Mouse (Mus musculus): ENCODE data around the gene Chn2. TPM values are rescaled to one million over a fixed set of nuclear protein-coding genes. Genes with fewer than 3 reads are reported as not detected.

The Chn2 gene
- total and polyA plus RNA-seq, 3 experiments: not detected

DNA sequence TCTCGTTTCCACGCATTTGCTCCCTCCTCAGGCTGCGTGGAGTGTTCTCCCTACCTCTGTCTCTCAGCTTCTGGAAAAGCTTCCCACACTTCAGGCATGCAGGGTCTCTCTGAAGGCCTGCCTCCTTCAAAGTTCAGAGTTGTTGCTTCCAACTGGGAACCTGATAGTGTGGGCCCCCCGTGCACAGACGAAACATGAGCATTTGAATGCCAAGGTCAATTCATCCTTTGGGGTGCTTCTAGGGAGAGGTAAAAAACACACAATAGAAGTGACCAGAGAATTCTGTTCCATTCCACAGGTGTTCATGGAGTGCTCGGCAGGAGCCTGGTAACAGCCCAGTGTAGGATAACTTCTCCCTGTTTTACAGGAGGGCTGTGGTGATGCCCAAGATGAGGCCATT lies 44.7 kb downstream of the Chn2 start:
- H3K4me1 ChIP-seq (ENCODE audit: control insufficient read depth in 1 of 2, insufficient read depth in 2 of 2): peaks cover 1 to 16% of the 10 kb centered on the region in 2 experiments; a peak in 2 of 4 replicates
- in situ Hi-C loops (cut with MboI; ENCODE audit: low pct_ligation_motif_present, low pct_unique_long_range_greater_than_20kb, low sequenced_read_pairs): no loop called here

DNA sequence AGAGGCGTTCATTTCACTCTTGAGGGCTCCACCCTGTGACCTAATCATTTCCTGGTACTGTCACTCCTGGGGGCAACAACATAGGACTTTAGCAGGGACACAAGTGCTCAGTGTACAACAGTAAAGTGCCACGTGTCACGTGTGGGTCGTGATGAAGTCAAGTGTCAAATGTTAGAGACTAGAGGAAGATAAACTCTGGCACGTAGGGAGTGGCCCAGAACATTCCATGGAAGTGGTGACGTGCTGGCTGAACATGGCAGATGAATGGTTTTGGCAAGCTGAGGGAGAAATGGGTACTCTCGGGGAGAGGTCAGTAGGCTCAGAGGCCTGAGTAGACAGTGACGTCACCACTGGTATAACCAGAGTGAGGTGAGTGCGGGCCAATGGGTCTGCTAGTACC lies 45.7 kb downstream of the Chn2 start:
- Histone ChIP-seq H3K36me3 (replicated peaks in 1 of 2; ENCODE audit: control insufficient read depth in 1 of 2, insufficient read depth in 1 of 2, low read length in 1 of 2) (no peaks in the 10 kb centered on the region), H3K27ac (ENCODE audit: insufficient read depth, low read depth) (no peak overlapping the region), H3K4me1 (ENCODE audit: control insufficient read depth in 1 of 2, insufficient read depth in 2 of 2) (peaks cover 2 to 16% of the 10 kb centered on the region in 2 experiments; a peak in 2 of 4 replicates), H3K79me2 (replicated peaks; ENCODE audit: control insufficient read depth, extremely low read depth, insufficient read depth, poor library complexity, severe bottlenecking) (no peaks in the 10 kb centered on the region), H3K4me2 (ENCODE audit: insufficient read depth, low read depth, poor library complexity, severe bottlenecking) (no peak overlapping the region), H3K9ac (ENCODE audit: insufficient read depth, low read depth) (no peak overlapping the region), H3K27me3 (replicated peaks) (peaks cover 2% of the 10 kb centered on the region), H3K9me3 (replicated peaks; ENCODE audit: low read length) (no peaks in the 10 kb centered on the region), H3K4me3 (replicated peaks in 1 of 3; ENCODE audit: low read depth in 2 of 3, low read length in 2 of 3, poor library complexity in 1 of 3) (no peak overlapping the region)
- dilution Hi-C loops (cut with MboI; ENCODE audit: extremely low pct_ligation_motif_present, extremely low pct_unique_long_range_greater_than_20kb, low sequenced_read_pairs) (no loop called here), in situ Hi-C loops (cut with MboI; ENCODE audit: low pct_ligation_motif_present, low pct_unique_long_range_greater_than_20kb, low sequenced_read_pairs) (no loop called here)
- no peak for DNase-seq (ENCODE audit: extremely low read depth)
- TF ChIP-seq CHD1 (IDR thresholded peaks at IDR 0.05; ENCODE audit: low read depth, low read length): no peak
- no peak for TF ChIP-seq SMC3 (IDR thresholded peaks at IDR 0.05; ENCODE audit: low read depth, low read length)
- no peak for TF ChIP-seq CHD2 (IDR thresholded peaks at IDR 0.05; ENCODE audit: low read length)
- TF ChIP-seq UBTF (IDR thresholded peaks at IDR 0.05; ENCODE audit: low read depth, low read length): no peak
- no peak for TF ChIP-seq E2F4 (IDR thresholded peaks at IDR 0.05; ENCODE audit: insufficient replicate concordance, low read depth, low read length)
- no peak for TF ChIP-seq USF1 (IDR thresholded peaks at IDR 0.05; ENCODE audit: low read depth, low read length)
- TF ChIP-seq MEF2A (IDR thresholded peaks at IDR 0.05; ENCODE audit: borderline replicate concordance, low read depth, low read length): no peak
- no peak for TF ChIP-seq SIN3A (IDR thresholded peaks at IDR 0.05; ENCODE audit: low read length)
- no peak for TF ChIP-seq ZMIZ1 (IDR thresholded peaks at IDR 0.05; ENCODE audit: low read depth, low read length)
- TF ChIP-seq ETS1 (conservative IDR thresholded peaks at IDR 0.05; ENCODE audit: low read depth, low read length): no peak
- no peak for TF ChIP-seq EP300 (IDR thresholded peaks at IDR 0.05; ENCODE audit: low read length)
- TF ChIP-seq MAZ (IDR thresholded peaks at IDR 0.05; ENCODE audit: low read depth, low read length): no peak
- no peak for TF ChIP-seq JUND (conservative IDR thresholded peaks at IDR 0.05; ENCODE audit: low read depth, low read length)
- no peak for TF ChIP-seq HCFC1 (IDR thresholded peaks at IDR 0.05; ENCODE audit: low read depth, low read length)
- no peak for TF ChIP-seq TCF12 (IDR thresholded peaks at IDR 0.05; ENCODE audit: low read depth, low read length)
- no peak for TF ChIP-seq ZC3H11A (IDR thresholded peaks at IDR 0.05; ENCODE audit: low read depth, low read length)
- TF ChIP-seq ZKSCAN1 (IDR thresholded peaks at IDR 0.05; ENCODE audit: borderline replicate concordance, low read depth, low read length): no peak

More for the DNA sequence above, 44.7 kb downstream of the Chn2 start:
- TF ChIP-seq RAD21 (IDR thresholded peaks at IDR 0.05; ENCODE audit: low read depth, low read length) (no peak), CHD2 (IDR thresholded peaks at IDR 0.05; ENCODE audit: low read length) (no peak), JUN (IDR thresholded peaks at IDR 0.05; ENCODE audit: insufficient read depth, low read depth, low read length) (no peak), ZMIZ1 (IDR thresholded peaks at IDR 0.05; ENCODE audit: low read depth, low read length) (no peak), SIN3A (IDR thresholded peaks at IDR 0.05; ENCODE audit: low read length) (no peak), NELFE (IDR thresholded peaks at IDR 0.05; ENCODE audit: low read depth, low read length) (no peak), POLR2A (IDR thresholded peaks at IDR 0.05; ENCODE audit: low read depth, low read length) (no peak), MAFK (IDR thresholded peaks at IDR 0.05; ENCODE audit: insufficient replicate concordance, low read length) (no peak), EP300 (IDR thresholded peaks at IDR 0.05; ENCODE audit: low read length) (no peak), ZKSCAN1 (IDR thresholded peaks at IDR 0.05; ENCODE audit: borderline replicate concordance, low read depth, low read length) (no peak), USF1 (IDR thresholded peaks at IDR 0.05; ENCODE audit: low read depth, low read length) (no peak), NRF1 (IDR thresholded peaks at IDR 0.05; ENCODE audit: low read depth, low read length) (no peak), TBP (conservative IDR thresholded peaks at IDR 0.05; ENCODE audit: low read depth, low read length) (no peak), GABPA (IDR thresholded peaks at IDR 0.05; ENCODE audit: insufficient replicate concordance, low read depth, low read length) (no peak), RCOR1 (conservative IDR thresholded peaks at IDR 0.05; ENCODE audit: low read depth, low read length) (no peak), USF2 (conservative IDR thresholded peaks at IDR 0.05; ENCODE audit: low read depth, low read length) (no peak), MEF2A (IDR thresholded peaks at IDR 0.05; ENCODE audit: borderline replicate concordance, low read depth, low read length) (no peak), ELF1 (IDR thresholded peaks at IDR 0.05; ENCODE audit: low read depth, low read length) (no peak)
- Histone ChIP-seq H3K27me3 (replicated peaks) (peaks cover under 1% of the 10 kb centered on the region), H3K9ac (ENCODE audit: insufficient read depth, low read depth) (no peak overlapping the region), H3K9me3 (replicated peaks; ENCODE audit: low read length) (no peaks in the 10 kb centered on the region), H3K79me2 (replicated peaks; ENCODE audit: control insufficient read depth, extremely low read depth, insufficient read depth, poor library complexity, severe bottlenecking) (no peaks in the 10 kb centered on the region), H3K4me2 (ENCODE audit: insufficient read depth, low read depth, poor library complexity, severe bottlenecking) (no peak overlapping the region), H3K27ac (ENCODE audit: insufficient read depth, low read depth) (no peak overlapping the region), H3K36me3 (replicated peaks in 1 of 2; ENCODE audit: control insufficient read depth in 1 of 2, insufficient read depth in 1 of 2, low read length in 1 of 2) (no peaks in the 10 kb centered on the region), H3K4me3 (replicated peaks in 1 of 3; ENCODE audit: low read depth in 2 of 3, low read length in 2 of 3, poor library complexity in 1 of 3) (no peak overlapping the region)
- dilution Hi-C loops (cut with MboI; ENCODE audit: extremely low pct_ligation_motif_present, extremely low pct_unique_long_range_greater_than_20kb, low sequenced_read_pairs): no loop called here
- no peak for DNase-seq (ENCODE audit: extremely low read depth)
